Mouse (Mus musculus) left cerebral cortex, adult 2 months (tissue): ENCODE measurements around the gene Plekhg3. TPM values are rescaled to one million over a fixed set of nuclear protein-coding genes. Genes with fewer than 3 reads are reported as not detected.
A peak's percentile ranks its signal among the peaks of the same experiment; 100 is the strongest.

Experiments used
- DNase-seq, 2 experiments: peaks; one replicate each; pipeline ENCODE4 v3.0.0; 2021 to 2022; ENCODE audit warnings: low spot score in 2 of 2, mixed read lengths in 1 of 2; ENCODE audit errors: extremely low spot score in 1 of 2
- H3K27ac ChIP-seq: fragments of 200-600 bp; 2 replicates; pipeline ENCODE4 v1.8.1; 2022
- H3K4me3 ChIP-seq: fragments of 200-600 bp; 2 replicates; pipeline ENCODE4 v1.8.1; 2022
- CTCF ChIP-seq: fragments of 200-600 bp; IDR thresholded peaks from 2 replicates; pipeline ENCODE4 v1.8.1; 2022; ENCODE audit warnings: antibody characterized with exemption, mild to moderate bottlenecking, moderate library complexity
- intact Hi-C: fragments of 180-260 bp; cut with DNase I; formaldehyde crosslinking; loops from one replicate; pipeline ENCODE4 v1.15.1; 2025
- total RNA-seq, 2 experiments: library from RNA; stranded (reverse); gene quantifications; 2 replicates each; pipeline ENCODE4 v1.2.3; 2021

Gene Plekhg3
- total RNA-seq, 2 experiments from 2014 or later = 15.0 to 15.2 TPM

GRCm38 (mm10) chr12:76502981-76503380 lies 27.7 kb upstream of the Plekhg3 start:
- Histone ChIP-seq H3K4me3 (no peak overlapping the region), H3K27ac (no peak overlapping the region)
- no peak for TF ChIP-seq CTCF
- DNase-seq = no peak
- intact Hi-C loops = no loop called here

- intact Hi-C loops = no loop called here
- DNase-seq = no peak
- no peak for TF ChIP-seq CTCF
- no peak overlapping the region for H3K4me3 ChIP-seq
- H3K27ac ChIP-seq = peak overlapping the region; percentile 57
Measured at GRCm38 (mm10) chr12:76506522-76506921, 24.2 kb upstream of the Plekhg3 start.

- DNase-seq = no peak
- no peak for TF ChIP-seq CTCF
- intact Hi-C loops = no loop called here
- Histone ChIP-seq H3K4me3 (no peak overlapping the region), H3K27ac (peak overlapping the region; percentile 57; the same call in 1 of the 2 replicates)
Measured at GRCm38 (mm10) chr12:76507791-76508190, 22.9 kb upstream of the Plekhg3 start.

- TF ChIP-seq CTCF = no peak
- Histone ChIP-seq H3K4me3 (no peak overlapping the region), H3K27ac (no peak overlapping the region)
- no peak for DNase-seq
- intact Hi-C loops = no loop called here
Measured at GRCm38 (mm10) chr12:76508909-76509440, 21.7 kb upstream of the Plekhg3 start.

- no peak for TF ChIP-seq CTCF
- DNase-seq = no peak
- Histone ChIP-seq H3K27ac (no peak overlapping the region), H3K4me3 (no peak overlapping the region)
- intact Hi-C loops = no loop called here
Measured at GRCm38 (mm10) chr12:76512731-76513130, 18.0 kb upstream of the Plekhg3 start.

GRCm38 (mm10) chr12:76514842-76515241 lies 15.8 kb upstream of the Plekhg3 start:
- no peak overlapping the region for H3K27ac ChIP-seq
- H3K4me3 ChIP-seq = no peak overlapping the region
- TF ChIP-seq CTCF = no peak
- intact Hi-C loops = no loop called here
- DNase-seq = no peak

GRCm38 (mm10) chr12:76518000-76518399 lies 12.7 kb upstream of the Plekhg3 start:
- H3K27ac ChIP-seq = no peak overlapping the region
- DNase-seq = no peak
- no peak for TF ChIP-seq CTCF
- intact Hi-C loops = no loop called here
- H3K4me3 ChIP-seq = no peak overlapping the region

- no peak overlapping the region for H3K27ac ChIP-seq
- intact Hi-C loops = no loop called here
- DNase-seq = no peak
- no peak overlapping the region for H3K4me3 ChIP-seq
- no peak for TF ChIP-seq CTCF
Measured at GRCm38 (mm10) chr12:76518909-76519842, 11.5 kb upstream of the Plekhg3 start.

- no peak overlapping the region for H3K27ac ChIP-seq
- no peak for DNase-seq
- intact Hi-C loops = no loop called here
- no peak for TF ChIP-seq CTCF
- no peak overlapping the region for H3K4me3 ChIP-seq
Measured at GRCm38 (mm10) chr12:76523654-76524053, 7.0 kb upstream of the Plekhg3 start.

- no peak overlapping the region for H3K4me3 ChIP-seq
- intact Hi-C loops = no loop called here
- no peak overlapping the region for H3K27ac ChIP-seq
- no peak for DNase-seq
- no peak for TF ChIP-seq CTCF
Measured at GRCm38 (mm10) chr12:76524915-76525314, 5.8 kb upstream of the Plekhg3 start.

- intact Hi-C loops = no loop called here
- no peak for TF ChIP-seq CTCF
- DNase-seq = no peak
- Histone ChIP-seq H3K27ac (no peak overlapping the region), H3K4me3 (no peak overlapping the region)
Measured at GRCm38 (mm10) chr12:76527245-76527881, 3.3 kb upstream of the Plekhg3 start.

- TF ChIP-seq CTCF = no peak
- no peak overlapping the region for H3K4me3 ChIP-seq
Measured at GRCm38 (mm10) chr12:76528766-76529165, 1.9 kb upstream of the Plekhg3 start.

More at GRCm38 (mm10) chr12:76528766-76529165, 1.9 kb upstream of the Plekhg3 start:
- intact Hi-C loops = no loop called here
- H3K27ac ChIP-seq = no peak overlapping the region
- no peak for DNase-seq
